Mouse (Mus musculus) megakaryocyte, embryonic 14.5 days (primary cell): ENCODE data around the gene Kctd12b.

Source experiments
- FLI1 ChIP-seq: IDR thresholded peaks from 2 replicates; pipeline ENCODE4 v1.6.1; 2012; ENCODE audit warnings: low read length, inconsistent platforms, mixed read lengths
- GATA1 ChIP-seq: IDR thresholded peaks from 3 replicates; pipeline ENCODE4 v1.6.1; 2012; ENCODE audit warnings: mixed read lengths, low read length, inconsistent platforms, borderline replicate concordance

DNA sequence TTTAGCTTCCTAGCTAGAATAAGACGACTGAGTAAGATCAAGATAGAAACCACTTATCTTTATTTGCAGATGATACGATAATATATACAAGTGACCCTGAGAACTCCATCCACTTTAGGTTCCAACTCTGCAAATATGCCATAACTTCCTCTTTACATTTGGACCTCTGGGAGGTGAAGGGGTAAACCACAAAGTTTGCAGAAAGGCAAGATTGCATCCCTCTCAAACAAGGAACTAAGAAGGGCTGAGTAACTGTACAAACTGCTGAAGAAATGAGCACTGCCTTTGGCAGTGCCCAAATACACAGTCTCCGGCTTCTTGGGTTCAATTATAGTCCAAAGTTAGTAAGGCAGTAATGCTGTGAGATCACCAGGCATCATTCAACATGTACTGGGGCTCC lies 31.3 kb downstream of the Kctd12b start:
- TF ChIP-seq GATA1, result no peak
- no peak for TF ChIP-seq FLI1
